Mouse (Mus musculus) heart, embryonic 13.5 days (tissue): ENCODE results near the gene Abhd17a. TPM values are rescaled to one million over a fixed set of nuclear protein-coding genes. Genes with fewer than 3 reads are reported as not detected.
A peak's percentile ranks its signal among the peaks of the same experiment; 100 is the strongest.

ENCODE experiments used
- ATAC-seq: fragments of 200-750 bp; cut with Nextera tagmentation; 2 replicates; pipeline ENCODE4 v1.8.0; 2017; ENCODE audit warnings: moderate TSS enrichment; ENCODE audit not compliant: insufficient number of reproducible peaks, low FRiP score, low TSS enrichment; ENCODE audit errors: extremely low read depth
- H3K27ac ChIP-seq: fragments of 300-500 bp; sonication (generic); replicated peaks from 2 replicates; pipeline ENCODE4 v1.5.1; 2015; ENCODE audit warnings: moderate library complexity, mild to moderate bottlenecking, inconsistent platforms
- H3K27me3 ChIP-seq: fragments of 300-500 bp; sonication (generic); replicated peaks from 2 replicates; pipeline ENCODE4 v1.6.1; 2015; ENCODE audit warnings: mild to moderate bottlenecking, inconsistent platforms
- H3K36me3 ChIP-seq: fragments of 300-500 bp; sonication (generic); 2 replicates; pipeline ENCODE4 v1.6.1; 2015; ENCODE audit warnings: mild to moderate bottlenecking, inconsistent platforms
- H3K4me1 ChIP-seq: fragments of 300-500 bp; sonication (generic); 2 replicates; pipeline ENCODE4 v1.6.1; 2015; ENCODE audit warnings: inconsistent platforms
- H3K4me2 ChIP-seq: fragments of 300-500 bp; sonication (generic); 2 replicates; pipeline ENCODE4 v1.6.1; 2015; ENCODE audit warnings: inconsistent platforms, mild to moderate bottlenecking, moderate library complexity
- H3K4me3 ChIP-seq: fragments of 300-500 bp; sonication (generic); 2 replicates; pipeline ENCODE4 v1.5.1; 2015; ENCODE audit warnings: moderate library complexity, mild to moderate bottlenecking, inconsistent platforms
- H3K9ac ChIP-seq: fragments of 300-500 bp; sonication (generic); 2 replicates; pipeline ENCODE4 v1.6.1; 2015; ENCODE audit warnings: inconsistent platforms, mild to moderate bottlenecking, moderate library complexity
- H3K9me3 ChIP-seq: fragments of 300-500 bp; sonication (generic); 2 replicates; pipeline ENCODE4 v1.6.1; 2016; ENCODE audit warnings: inconsistent platforms
- WGBS: fragments of 180-500 bp; shearing (Covaris S2); methylation state at CpG from one replicate; pipeline ENCODE4 v1.1.7; 2015; ENCODE audit warnings: mixed read lengths; 5-methylcytosine and 5-hydroxymethylcytosine counted together
- polyA plus RNA-seq: library from polyadenylated mRNA; unstranded; fragments of >200 nt; fragmentation: Nextera tagmentation; extraction: Ambion mirVana; gene quantifications from 2 replicates; pipeline ENCODE4 v1.2.1, GENCODE M21; 2015

Abhd17a gene
- polyA plus RNA-seq, 1 experiment from 2014 or later, result 81.7 TPM

- Histone ChIP-seq H3K4me2 (peak overlapping the region; percentile 96), H3K36me3 (peaks cover 2% of the 10 kb centered on the region; the same call in 1 of the 2 replicates), H3K9ac (peak overlapping the region; percentile 91), H3K4me1 (peaks cover 46% of the 10 kb centered on the region), H3K27ac (0 out of 2 replicates have a peak overlapping the region, but pooled peaks have one; percentile 91), H3K4me3 (peak overlapping the region; percentile 100), H3K27me3 (no peaks in the 10 kb centered on the region), H3K9me3 (no peaks in the 10 kb centered on the region)
- ATAC-seq, result no peak
- WGBS, result 1% methylated on average over 13 of the region's 13 CpGs
Observed at GRCm38 (mm10) chr10:80560621-80561020, 29.5 kb downstream of the Abhd17a start.

GRCm38 (mm10) chr10:80559431-80559830 lies 30.7 kb downstream of the Abhd17a start:
- Histone ChIP-seq H3K27me3 (no peaks in the 10 kb centered on the region), H3K4me1 (peaks cover 52% of the 10 kb centered on the region), H3K4me3 (no peak overlapping the region), H3K36me3 (no peaks in the 10 kb centered on the region), H3K27ac (no peak overlapping the region), H3K9me3 (no peaks in the 10 kb centered on the region), H3K4me2 (peak overlapping the region; percentile 96; the same call in 1 of the 2 replicates), H3K9ac (0 out of 2 replicates have a peak overlapping the region, but pooled peaks have one; percentile 28)
- ATAC-seq, result no peak
- WGBS, result 92% methylated on average over 7 of the region's 7 CpGs

GRCm38 (mm10) chr10:80557346-80557965 lies 32.7 kb downstream of the Abhd17a start:
- ATAC-seq, result no peak
- Histone ChIP-seq H3K4me1 (peaks cover 70% of the 10 kb centered on the region), H3K27ac (no peak overlapping the region), H3K27me3 (no peaks in the 10 kb centered on the region), H3K4me2 (no peak overlapping the region), H3K4me3 (no peak overlapping the region), H3K36me3 (no peaks in the 10 kb centered on the region), H3K9ac (peak overlapping the region; percentile 30; the same call in 1 of the 2 replicates), H3K9me3 (no peaks in the 10 kb centered on the region)
- WGBS, result 28% methylated on average over 5 of the region's 5 CpGs

- H3K9ac ChIP-seq, result peak overlapping the region; percentile 64
- H3K4me2 ChIP-seq, result peak overlapping the region; percentile 22; the same call in 1 of the 2 replicates
Observed at GRCm38 (mm10) chr10:80553997-80554396, 36.1 kb downstream of the Abhd17a start.

GRCm38 (mm10) chr10:80553575-80553974 lies 36.6 kb downstream of the Abhd17a start:
- no peak for ATAC-seq
- Histone ChIP-seq H3K4me2 (peak overlapping the region; percentile 22; the same call in 1 of the 2 replicates), H3K27ac (peak overlapping the region; percentile 34; the same call in 1 of the 2 replicates), H3K4me1 (peaks cover 47% of the 10 kb centered on the region), H3K9me3 (no peaks in the 10 kb centered on the region), H3K4me3 (no peak overlapping the region), H3K9ac (peak overlapping the region; percentile 64), H3K27me3 (no peaks in the 10 kb centered on the region), H3K36me3 (peaks cover 24% of the 10 kb centered on the region)
- WGBS, result 49% methylated on average over 8 of the region's 8 CpGs

More at GRCm38 (mm10) chr10:80553997-80554396, 36.1 kb downstream of the Abhd17a start:
- no peak for ATAC-seq
- peaks cover 19% of the 10 kb centered on the region for H3K36me3 ChIP-seq
- peak overlapping the region; percentile 34; the same call in 1 of the 2 replicates for H3K27ac ChIP-seq
- no peaks in the 10 kb centered on the region for H3K27me3 ChIP-seq
- H3K4me1 ChIP-seq, result peaks cover 47% of the 10 kb centered on the region
- H3K4me3 ChIP-seq, result no peak overlapping the region
- WGBS, result 57% methylated on average over 6 of the region's 6 CpGs
- H3K9me3 ChIP-seq, result no peaks in the 10 kb centered on the region

- 66% methylated on average over 9 of the region's 9 CpGs for WGBS
- H3K36me3 ChIP-seq, result peaks cover 36% of the 10 kb centered on the region
- H3K9me3 ChIP-seq, result no peaks in the 10 kb centered on the region
- ATAC-seq, result no peak
- no peak overlapping the region for H3K4me2 ChIP-seq
- H3K9ac ChIP-seq, result no peak overlapping the region
- H3K4me1 ChIP-seq, result peaks cover 38% of the 10 kb centered on the region
- H3K27me3 ChIP-seq, result no peaks in the 10 kb centered on the region
- H3K4me3 ChIP-seq, result no peak overlapping the region
- H3K27ac ChIP-seq, result no peak overlapping the region
Observed at GRCm38 (mm10) chr10:80552364-80552763, 37.8 kb downstream of the Abhd17a start.

GRCm38 (mm10) chr10:80549279-80549678 lies 40.9 kb downstream of the Abhd17a start:
- WGBS, result 81% methylated on average over 21 of the region's 21 CpGs
- Histone ChIP-seq H3K9ac (no peak overlapping the region), H3K27ac (no peak overlapping the region), H3K36me3 (peaks cover 66% of the 10 kb centered on the region), H3K4me1 (peaks cover 22% of the 10 kb centered on the region), H3K27me3 (no peaks in the 10 kb centered on the region), H3K4me2 (no peak overlapping the region), H3K9me3 (no peaks in the 10 kb centered on the region), H3K4me3 (no peak overlapping the region)
- ATAC-seq, result no peak

GRCm38 (mm10) chr10:80548428-80549006 lies 41.6 kb downstream of the Abhd17a start:
- H3K9me3 ChIP-seq, result no peaks in the 10 kb centered on the region
- no peaks in the 10 kb centered on the region for H3K27me3 ChIP-seq
- H3K27ac ChIP-seq, result no peak overlapping the region
- no peak overlapping the region for H3K9ac ChIP-seq
- peaks cover 14% of the 10 kb centered on the region for H3K4me1 ChIP-seq
- ATAC-seq, result no peak; the same call in 1 of the 2 replicates
- H3K36me3 ChIP-seq, result peaks cover 74% of the 10 kb centered on the region
- no peak overlapping the region for H3K4me2 ChIP-seq
- H3K4me3 ChIP-seq, result no peak overlapping the region
- WGBS, result 67% methylated on average over 10 of the region's 10 CpGs

- Histone ChIP-seq H3K4me2 (no peak overlapping the region), H3K4me3 (no peak overlapping the region), H3K27ac (no peak overlapping the region), H3K9ac (no peak overlapping the region), H3K36me3 (peaks cover 84% of the 10 kb centered on the region), H3K9me3 (no peaks in the 10 kb centered on the region), H3K27me3 (no peaks in the 10 kb centered on the region), H3K4me1 (peaks cover 6% of the 10 kb centered on the region)
- ATAC-seq, result no peak
- WGBS, result 88% methylated on average over 14 of the region's 15 CpGs
Observed at GRCm38 (mm10) chr10:80547539-80547938, 42.6 kb downstream of the Abhd17a start.

GRCm38 (mm10) chr10:80546945-80547344 lies 43.2 kb downstream of the Abhd17a start:
- 87% methylated on average over 4 of the region's 4 CpGs for WGBS
- no peak for ATAC-seq
- H3K27me3 ChIP-seq, result no peaks in the 10 kb centered on the region
- no peak overlapping the region for H3K4me3 ChIP-seq
- no peaks in the 10 kb centered on the region for H3K9me3 ChIP-seq
- H3K4me1 ChIP-seq, result peaks cover 6% of the 10 kb centered on the region
- no peak overlapping the region for H3K9ac ChIP-seq
- peaks cover 90% of the 10 kb centered on the region for H3K36me3 ChIP-seq
- no peak overlapping the region for H3K27ac ChIP-seq
- H3K4me2 ChIP-seq, result no peak overlapping the region

GRCm38 (mm10) chr10:80545590-80545989 lies 44.6 kb downstream of the Abhd17a start:
- H3K9ac ChIP-seq, result no peak overlapping the region
- no peaks in the 10 kb centered on the region for H3K9me3 ChIP-seq
- peaks cover 6% of the 10 kb centered on the region for H3K4me1 ChIP-seq
- ATAC-seq, result no peak
- no peaks in the 10 kb centered on the region for H3K27me3 ChIP-seq
- no peak overlapping the region for H3K4me3 ChIP-seq
- H3K4me2 ChIP-seq, result no peak overlapping the region
- WGBS, result 87% methylated on average over 8 of the region's 8 CpGs
- H3K27ac ChIP-seq, result no peak overlapping the region
- H3K36me3 ChIP-seq, result peaks cover 98% of the 10 kb centered on the region
